Mouse (Mus musculus) stomach, embryonic 15.5 days (tissue): ENCODE data around the gene Cfap77. TPM values are rescaled to one million over a fixed set of nuclear protein-coding genes. Genes with fewer than 3 reads are reported as not detected.

ENCODE experiments used
- ATAC-seq: fragments of 200-750 bp; cut with Nextera tagmentation; 2 replicates; pipeline ENCODE4 v1.8.0; 2017; ENCODE audit warnings: low read depth, moderate number of reproducible peaks, moderate TSS enrichment; ENCODE audit not compliant: insufficient read depth, low FRiP score
- H3K27ac ChIP-seq: fragments of 300-500 bp; sonication (generic); 2 replicates; pipeline ENCODE4 v1.5.1; 2015; ENCODE audit warnings: mild to moderate bottlenecking, inconsistent platforms
- H3K27me3 ChIP-seq: fragments of 300-500 bp; sonication (generic); replicated peaks from 2 replicates; pipeline ENCODE4 v1.6.1; 2015; ENCODE audit warnings: inconsistent platforms
- H3K36me3 ChIP-seq: fragments of 300-500 bp; sonication (generic); 2 replicates; pipeline ENCODE4 v1.6.1; 2015; ENCODE audit warnings: inconsistent platforms
- H3K4me1 ChIP-seq: fragments of 300-500 bp; sonication (generic); 2 replicates; pipeline ENCODE4 v1.6.1; 2015; ENCODE audit warnings: inconsistent platforms
- H3K4me2 ChIP-seq: fragments of 300-500 bp; sonication (generic); 2 replicates; pipeline ENCODE4 v1.6.1; 2015; ENCODE audit warnings: mild to moderate bottlenecking, inconsistent platforms
- H3K4me3 ChIP-seq: fragments of 300-500 bp; sonication (generic); replicated peaks from 2 replicates; pipeline ENCODE4 v1.5.1; 2015; ENCODE audit warnings: inconsistent platforms
- H3K9ac ChIP-seq: fragments of 300-500 bp; sonication (generic); 2 replicates; pipeline ENCODE4 v1.6.1; 2015; ENCODE audit warnings: inconsistent platforms
- H3K9me3 ChIP-seq: fragments of 300-500 bp; sonication (generic); 2 replicates; pipeline ENCODE4 v1.6.1; 2016; ENCODE audit warnings: inconsistent platforms
- WGBS: fragments of 180-500 bp; shearing (Covaris S2); methylation state at CpG from one replicate; pipeline ENCODE4 v1.1.7; 2015; 5-methylcytosine and 5-hydroxymethylcytosine counted together
- polyA plus RNA-seq: library from polyadenylated mRNA; unstranded; fragments of >200 nt; fragmentation: Nextera tagmentation; extraction: Ambion mirVana; gene quantifications from 2 replicates; pipeline ENCODE4 v1.2.1, GENCODE M21; 2015

Cfap77 gene
- polyA plus RNA-seq, 1 experiment from 2014 or later = 0.39 TPM

GRCm38 (mm10) chr2:29018680-29019079 lies 36.2 kb downstream of the Cfap77 start:
- Histone ChIP-seq H3K9me3 (no peaks in the 10 kb centered on the region), H3K4me3 (no peak overlapping the region), H3K27me3 (no peaks in the 10 kb centered on the region), H3K4me2 (no peak overlapping the region), H3K4me1 (peaks cover 6% of the 10 kb centered on the region; the same call in 1 of the 2 replicates), H3K27ac (no peak overlapping the region), H3K9ac (no peak overlapping the region), H3K36me3 (no peaks in the 10 kb centered on the region)
- no peak for ATAC-seq
- 56% methylated on average over 5 of the region's 5 CpGs for WGBS

GRCm38 (mm10) chr2:29016599-29017587 lies 38.0 kb downstream of the Cfap77 start:
- Histone ChIP-seq H3K4me1 (peaks cover 6% of the 10 kb centered on the region; the same call in 1 of the 2 replicates), H3K4me3 (no peak overlapping the region), H3K9me3 (no peaks in the 10 kb centered on the region), H3K36me3 (no peaks in the 10 kb centered on the region), H3K4me2 (no peak overlapping the region), H3K9ac (no peak overlapping the region), H3K27ac (no peak overlapping the region), H3K27me3 (no peaks in the 10 kb centered on the region)
- 62% methylated on average over 27 of the region's 27 CpGs for WGBS
- ATAC-seq = no peak

GRCm38 (mm10) chr2:29012523-29012922 lies 42.3 kb downstream of the Cfap77 start:
- Histone ChIP-seq H3K27me3 (no peaks in the 10 kb centered on the region), H3K9me3 (no peaks in the 10 kb centered on the region), H3K27ac (no peak overlapping the region), H3K4me1 (0 out of 2 replicates have a peak, but pooled peaks cover 6% of the 10 kb centered on the region), H3K4me3 (no peak overlapping the region), H3K9ac (no peak overlapping the region), H3K4me2 (no peak overlapping the region), H3K36me3 (no peaks in the 10 kb centered on the region)
- ATAC-seq = no peak
- WGBS = 73% methylated on average over 5 of the region's 5 CpGs

GRCm38 (mm10) chr2:29007656-29008055 lies 47.2 kb downstream of the Cfap77 start:
- Histone ChIP-seq H3K4me2 (no peak overlapping the region), H3K4me1 (no peaks in the 10 kb centered on the region), H3K9ac (no peak overlapping the region), H3K27me3 (no peaks in the 10 kb centered on the region), H3K4me3 (no peak overlapping the region), H3K36me3 (no peaks in the 10 kb centered on the region), H3K9me3 (no peaks in the 10 kb centered on the region), H3K27ac (no peak overlapping the region)
- WGBS = 75% methylated on average over 6 of the region's 6 CpGs
- no peak for ATAC-seq

GRCm38 (mm10) chr2:29006455-29007034 lies 48.3 kb downstream of the Cfap77 start:
- Histone ChIP-seq H3K4me3 (no peak overlapping the region), H3K27ac (no peak overlapping the region), H3K9me3 (no peaks in the 10 kb centered on the region), H3K9ac (no peak overlapping the region), H3K4me1 (no peaks in the 10 kb centered on the region), H3K27me3 (no peaks in the 10 kb centered on the region), H3K4me2 (no peak overlapping the region), H3K36me3 (no peaks in the 10 kb centered on the region)
- 75% methylated on average over 13 of the region's 13 CpGs for WGBS
- ATAC-seq = no peak

GRCm38 (mm10) chr2:29004037-29004436 lies 50.8 kb downstream of the Cfap77 start:
- Histone ChIP-seq H3K27me3 (no peaks in the 10 kb centered on the region), H3K4me3 (no peak overlapping the region), H3K36me3 (no peaks in the 10 kb centered on the region), H3K9ac (no peak overlapping the region), H3K9me3 (no peaks in the 10 kb centered on the region), H3K27ac (no peak overlapping the region), H3K4me2 (no peak overlapping the region), H3K4me1 (no peaks in the 10 kb centered on the region)
- 54% methylated on average over 9 of the region's 9 CpGs for WGBS
- no peak for ATAC-seq

GRCm38 (mm10) chr2:28998246-28998645 lies 56.6 kb downstream of the Cfap77 start:
- Histone ChIP-seq H3K27ac (no peak overlapping the region), H3K27me3 (no peaks in the 10 kb centered on the region), H3K4me2 (no peak overlapping the region), H3K4me3 (no peak overlapping the region), H3K36me3 (no peaks in the 10 kb centered on the region), H3K9ac (no peak overlapping the region), H3K9me3 (no peaks in the 10 kb centered on the region), H3K4me1 (no peaks in the 10 kb centered on the region)
- 71% methylated on average over 5 of the region's 5 CpGs for WGBS
- no peak for ATAC-seq

GRCm38 (mm10) chr2:28997161-28997834 lies 57.6 kb downstream of the Cfap77 start:
- no peak overlapping the region for H3K9ac ChIP-seq
- WGBS = 61% methylated on average over 14 of the region's 14 CpGs
- no peaks in the 10 kb centered on the region for H3K36me3 ChIP-seq
- no peaks in the 10 kb centered on the region for H3K9me3 ChIP-seq
- no peak overlapping the region for H3K4me2 ChIP-seq
- H3K27ac ChIP-seq = no peak overlapping the region
- H3K4me3 ChIP-seq = no peak overlapping the region
- ATAC-seq = no peak
- no peaks in the 10 kb centered on the region for H3K4me1 ChIP-seq
- no peaks in the 10 kb centered on the region for H3K27me3 ChIP-seq

GRCm38 (mm10) chr2:28995436-28995835 lies 59.4 kb downstream of the Cfap77 start:
- Histone ChIP-seq H3K4me3 (no peak overlapping the region), H3K27ac (no peak overlapping the region), H3K4me1 (no peaks in the 10 kb centered on the region), H3K9ac (no peak overlapping the region), H3K4me2 (no peak overlapping the region), H3K36me3 (no peaks in the 10 kb centered on the region), H3K27me3 (no peaks in the 10 kb centered on the region), H3K9me3 (no peaks in the 10 kb centered on the region)
- ATAC-seq = no peak
- 74% methylated on average over 4 of the region's 4 CpGs for WGBS

- H3K9ac ChIP-seq = no peak overlapping the region
- H3K27ac ChIP-seq = no peak overlapping the region
- WGBS = 75% methylated on average over 12 of the region's 12 CpGs
- no peaks in the 10 kb centered on the region for H3K4me1 ChIP-seq
- H3K36me3 ChIP-seq = no peaks in the 10 kb centered on the region
- no peaks in the 10 kb centered on the region for H3K9me3 ChIP-seq
- no peak overlapping the region for H3K4me2 ChIP-seq
- ATAC-seq = no peak
- no peak overlapping the region for H3K4me3 ChIP-seq
- no peaks in the 10 kb centered on the region for H3K27me3 ChIP-seq
These were observed 60.9 kb downstream of the Cfap77 start for GRCm38 (mm10) chr2:28994014-28994413.

GRCm38 (mm10) chr2:28988781-28989180 lies 66.1 kb downstream of the Cfap77 start:
- no peak overlapping the region for H3K9ac ChIP-seq
- no peaks in the 10 kb centered on the region for H3K36me3 ChIP-seq
- H3K9me3 ChIP-seq = no peaks in the 10 kb centered on the region
- no peak overlapping the region for H3K27ac ChIP-seq
- H3K4me2 ChIP-seq = no peak overlapping the region
- no peaks in the 10 kb centered on the region for H3K4me1 ChIP-seq
- no peak overlapping the region for H3K4me3 ChIP-seq
- no peaks in the 10 kb centered on the region for H3K27me3 ChIP-seq
- ATAC-seq = no peak
- 96% methylated on average over 3 of the region's 3 CpGs for WGBS
